Mouse (Mus musculus) midbrain, embryonic 14.5 days (tissue): ENCODE data around the gene Isy1. TPM values are rescaled to one million over a fixed set of nuclear protein-coding genes. Genes with fewer than 3 reads are reported as not detected.

Source experiments
- ATAC-seq: fragments of 200-750 bp; cut with Nextera tagmentation; 2 replicates; pipeline ENCODE4 v1.8.0; 2017; ENCODE audit warnings: moderate number of reproducible peaks, moderate library complexity; ENCODE audit not compliant: low FRiP score, low TSS enrichment
- DNase-seq: peaks from one replicate; pipeline ENCODE4 v3.0.0-alpha.2; 2015
- H3K27ac ChIP-seq: fragments of 300-500 bp; sonication (generic); replicated peaks from 2 replicates; pipeline ENCODE4 v1.5.1; 2014; ENCODE audit warnings: mild to moderate bottlenecking, low read depth, low read length, moderate library complexity
- H3K27me3 ChIP-seq: fragments of 300-500 bp; sonication (generic); 2 replicates; pipeline ENCODE4 v1.6.1; 2014; ENCODE audit warnings: low read length, control low read depth, mixed read lengths; ENCODE audit not compliant: control insufficient read depth, insufficient read depth
- H3K36me3 ChIP-seq: fragments of 300-500 bp; sonication (generic); 2 replicates; pipeline ENCODE4 v1.6.1; 2014; ENCODE audit warnings: low read length, control low read depth; ENCODE audit not compliant: control insufficient read depth, insufficient read depth
- H3K4me1 ChIP-seq: fragments of 300-500 bp; sonication (generic); 2 replicates; pipeline ENCODE4 v1.6.1; 2014; ENCODE audit warnings: mild to moderate bottlenecking, antibody characterized with exemption, low read length, control low read depth; ENCODE audit not compliant: control insufficient read depth, insufficient read depth
- H3K4me2 ChIP-seq: fragments of 300-500 bp; sonication (generic); 2 replicates; pipeline ENCODE4 v1.6.1; 2014; ENCODE audit warnings: mild to moderate bottlenecking, low read length, moderate library complexity
- H3K4me3 ChIP-seq: fragments of 300-500 bp; sonication (generic); replicated peaks from 2 replicates; pipeline ENCODE4 v1.5.1; 2014; ENCODE audit warnings: low read depth, low read length
- H3K9ac ChIP-seq: fragments of 300-500 bp; sonication (generic); replicated peaks from 2 replicates; pipeline ENCODE4 v1.6.1; 2014; ENCODE audit warnings: mild to moderate bottlenecking, low read length, moderate library complexity
- H3K9me3 ChIP-seq: fragments of 300-500 bp; sonication (generic); 2 replicates; pipeline ENCODE4 v1.6.1; 2016; ENCODE audit warnings: low read length, control low read depth, mixed read lengths; ENCODE audit not compliant: control insufficient read depth
- WGBS: fragments of 180-500 bp; shearing (Covaris S2); extraction: QIAGEN DNeasy Blood & Tissue Kit; methylation state at CpG from one replicate; pipeline ENCODE4 v1.1.7; 2014; 5-methylcytosine and 5-hydroxymethylcytosine counted together
- polyA plus RNA-seq: library from polyadenylated mRNA; unstranded; fragments of >200 nt; fragmentation: Nextera tagmentation; extraction: Ambion mirVana; gene quantifications from 2 replicates; pipeline ENCODE4 v1.2.1, GENCODE M21; 2014

Gene Isy1
- polyA plus RNA-seq, 1 experiment from 2014 or later: 23.9 TPM

- Histone ChIP-seq H3K36me3 (no peaks in the 10 kb centered on the region), H3K4me3 (no peak overlapping the region), H3K27ac (no peak overlapping the region), H3K9ac (no peak overlapping the region), H3K4me1 (no peaks in the 10 kb centered on the region), H3K9me3 (no peaks in the 10 kb centered on the region), H3K27me3 (no peaks in the 10 kb centered on the region), H3K4me2 (no peak overlapping the region)
- 78% methylated on average over 1 of the region's 1 CpGs for WGBS
- ATAC-seq: no peak
- DNase-seq: no peak
These were observed 18.5 kb upstream of the Isy1 start for GRCm38 (mm10) chr6:87857071-87857470.

GRCm38 (mm10) chr6:87853446-87853845 lies 14.8 kb upstream of the Isy1 start:
- Histone ChIP-seq H3K9me3 (no peaks in the 10 kb centered on the region), H3K9ac (no peak overlapping the region), H3K36me3 (no peaks in the 10 kb centered on the region; the same call in 1 of the 2 replicates), H3K27ac (no peak overlapping the region), H3K4me3 (no peak overlapping the region), H3K4me1 (peaks cover 13% of the 10 kb centered on the region), H3K4me2 (no peak overlapping the region), H3K27me3 (no peaks in the 10 kb centered on the region)
- ATAC-seq (no peak), DNase-seq (no peak)
- WGBS: 87% methylated on average over 4 of the region's 4 CpGs

- Histone ChIP-seq H3K9me3 (no peaks in the 10 kb centered on the region), H3K27me3 (no peaks in the 10 kb centered on the region), H3K4me2 (no peak overlapping the region), H3K4me1 (peaks cover 20% of the 10 kb centered on the region), H3K4me3 (no peak overlapping the region), H3K27ac (no peak overlapping the region), H3K9ac (no peak overlapping the region), H3K36me3 (no peaks in the 10 kb centered on the region; the same call in 1 of the 2 replicates)
- WGBS: 80% methylated on average over 6 of the region's 6 CpGs
- DNase-seq (no peak), ATAC-seq (no peak)
These were observed 13.3 kb upstream of the Isy1 start for GRCm38 (mm10) chr6:87851871-87852270.

GRCm38 (mm10) chr6:87850900-87851614 lies 12.5 kb upstream of the Isy1 start, which contains the start of gene Cnbp:
Gene Cnbp (minus strand): TSS chr6:87851106.
- ATAC-seq (peak; percentile 99), DNase-seq (peak; percentile 99)
- peaks cover 20% of the 10 kb centered on the region for H3K4me1 ChIP-seq
- peak within 1 kb of the TSS; percentile 100 for H3K4me3 ChIP-seq
- H3K9me3 ChIP-seq: no peaks in the 10 kb centered on the region
- peak within 1 kb of the TSS; percentile 94 for H3K27ac ChIP-seq
- no peaks in the 10 kb centered on the region for H3K27me3 ChIP-seq
- H3K36me3 ChIP-seq: no peaks in the 10 kb centered on the region; the same call in 1 of the 2 replicates
- peak within 1 kb of the TSS; percentile 97 for H3K9ac ChIP-seq
- under 1% methylated on average over 55 of the region's 55 CpGs for WGBS
- H3K4me2 ChIP-seq: peak within 1 kb of the TSS; percentile 91

- Histone ChIP-seq H3K4me3 (peak overlapping the region; percentile 100), H3K4me2 (peak overlapping the region; percentile 91), H3K27ac (peak overlapping the region; percentile 94), H3K4me1 (peaks cover 20% of the 10 kb centered on the region), H3K27me3 (no peaks in the 10 kb centered on the region), H3K36me3 (peaks cover 4% of the 10 kb centered on the region), H3K9ac (peak overlapping the region; percentile 97), H3K9me3 (no peaks in the 10 kb centered on the region)
- under 1% methylated on average over 71 of the region's 73 CpGs for WGBS
- DNase-seq (peak; percentile 63), ATAC-seq (peak; percentile 74)
These were observed 11.7 kb upstream of the Isy1 start for GRCm38 (mm10) chr6:87850155-87850899.

GRCm38 (mm10) chr6:87849780-87850154 lies 11.2 kb upstream of the Isy1 start:
- no peaks in the 10 kb centered on the region for H3K27me3 ChIP-seq
- peaks cover 10% of the 10 kb centered on the region for H3K36me3 ChIP-seq
- H3K4me1 ChIP-seq: peaks cover 20% of the 10 kb centered on the region
- H3K9me3 ChIP-seq: no peaks in the 10 kb centered on the region
- H3K9ac ChIP-seq: peak overlapping the region; percentile 97
- no peak for DNase-seq
- ATAC-seq: no peak
- peak overlapping the region; percentile 100 for H3K4me3 ChIP-seq
- H3K4me2 ChIP-seq: peak overlapping the region; percentile 91
- no peak overlapping the region for H3K27ac ChIP-seq
- under 1% methylated on average over 8 of the region's 8 CpGs for WGBS

GRCm38 (mm10) chr6:87846813-87847212 lies 8.2 kb upstream of the Isy1 start:
- H3K4me3 ChIP-seq: no peak overlapping the region
- no peak for ATAC-seq
- 94% methylated on average over 1 of the region's 1 CpGs for WGBS
- no peak overlapping the region for H3K9ac ChIP-seq
- peaks cover 37% of the 10 kb centered on the region for H3K36me3 ChIP-seq
- H3K27me3 ChIP-seq: no peaks in the 10 kb centered on the region
- no peak for DNase-seq
- peaks cover 20% of the 10 kb centered on the region for H3K4me1 ChIP-seq
- H3K4me2 ChIP-seq: no peak overlapping the region
- H3K27ac ChIP-seq: no peak overlapping the region
- H3K9me3 ChIP-seq: no peaks in the 10 kb centered on the region

GRCm38 (mm10) chr6:87845031-87845695 lies 6.6 kb upstream of the Isy1 start:
- WGBS: 95% methylated on average over 13 of the region's 13 CpGs
- Histone ChIP-seq H3K9me3 (no peaks in the 10 kb centered on the region), H3K27ac (no peak overlapping the region), H3K9ac (no peak overlapping the region), H3K4me2 (no peak overlapping the region), H3K36me3 (peaks cover 45% of the 10 kb centered on the region), H3K4me3 (no peak overlapping the region), H3K4me1 (peaks cover 17% of the 10 kb centered on the region), H3K27me3 (no peaks in the 10 kb centered on the region)
- DNase-seq: no peak
- no peak for ATAC-seq
